Mouse (Mus musculus): ENCODE data around the gene Rgs14. TPM values are rescaled to one million over a fixed set of nuclear protein-coding genes. Genes with fewer than 3 reads are reported as not detected.

Rgs14 gene
- polyA plus RNA-seq (2012; rRNA removed): 4.9 and 5.9 TPM in 2 replicates

GRCm38 (mm10) chr13:55369531-55370114, at the start of gene Rgs14:
TSS of gene Rgs14 (plus strand) at chr13:55369732.

GRCm38 (mm10) chr13:55319931-55320533, 49.5 kb upstream of the Rgs14 start, which contains the start of gene Prelid1:
TSS of gene Prelid1 (plus strand) at chr13:55320500.

GRCm38 (mm10) chr13:55321434-55322129, 48.0 kb upstream of the Rgs14 start, which contains the start of gene Rab24:
TSS of gene Rab24 (minus strand) at chr13:55321946.

GRCm38 (mm10) chr13:55329683-55330566, 39.6 kb upstream of the Rgs14 start, which contains the start of gene Mxd3:
TSS of gene Mxd3 (minus strand) at chr13:55329823.

GRCm38 (mm10) chr13:55362453-55363060, 7.0 kb upstream of the Rgs14 start, which contains the start of gene Lman2:
TSS of gene Lman2 (minus strand) at chr13:55362783.

GRCm38 (mm10) chr13:55398088-55398487, 28.6 kb downstream of the Rgs14 start, which contains the start of gene Slc34a1:
TSS of gene Slc34a1 (plus strand) at chr13:55398187.

GRCm38 (mm10) chr13:55414743-55415380, 45.3 kb downstream of the Rgs14 start, which contains the start of gene Pfn3:
TSS of gene Pfn3 (minus strand) at chr13:55415232.

GRCm38 (mm10) chr13:55426613-55427012, 57.1 kb downstream of the Rgs14 start, which contains the start of gene F12:
TSS of gene F12 (minus strand) at chr13:55426793.

Other genes with a start within 250 kb of the Rgs14 start
- gene Gm17617, start 236.2 kb upstream of the Rgs14 start, polyA plus RNA-seq (2012; rRNA removed): not detected in 2 replicates
- gene Fgfr4, start 217.1 kb upstream of the Rgs14 start, polyA plus RNA-seq (2012; rRNA removed): 22.1 and 31.2 TPM in 2 replicates
- 10.7 and 13.2 TPM in 2 replicates for gene Nsd1, start 159.9 kb upstream of the Rgs14 start, polyA plus RNA-seq (2012; rRNA removed)
- gene Prelid1, start 49.2 kb upstream of the Rgs14 start, polyA plus RNA-seq (2012; rRNA removed): 566 and 652 TPM in 2 replicates
- gene Rab24, start 47.8 kb upstream of the Rgs14 start, polyA plus RNA-seq (2012; rRNA removed): 75.2 and 86.3 TPM in 2 replicates
- 10.4 and 11.5 TPM in 2 replicates for gene Mxd3, start 39.9 kb upstream of the Rgs14 start, polyA plus RNA-seq (2012; rRNA removed)
- 99.2 and 117 TPM in 2 replicates for gene Lman2, start 6.9 kb upstream of the Rgs14 start, polyA plus RNA-seq (2012; rRNA removed)
- gene Slc34a1, start 28.5 kb downstream of the Rgs14 start, polyA plus RNA-seq (2012; rRNA removed): 1.0 and 1.6 TPM in 2 replicates
- not detected in 2 replicates for gene Pfn3, start 45.5 kb downstream of the Rgs14 start, polyA plus RNA-seq (2012; rRNA removed)
- 0.40 and 0.46 TPM in 2 replicates for gene F12, start 57.1 kb downstream of the Rgs14 start, polyA plus RNA-seq (2012; rRNA removed)
- gene Grk6, start 75.3 kb downstream of the Rgs14 start, polyA plus RNA-seq (2012; rRNA removed): 66.0 and 66.1 TPM in 2 replicates
- gene Prr7, start 94.5 kb downstream of the Rgs14 start, polyA plus RNA-seq (2012; rRNA removed): 9.9 and 10.6 TPM in 2 replicates
- 36.7 and 36.9 TPM in 2 replicates for gene Dbn1, start 118.4 kb downstream of the Rgs14 start, polyA plus RNA-seq (2012; rRNA removed)
- 178 and 184 TPM in 2 replicates for gene Pdlim7, start 143.9 kb downstream of the Rgs14 start, polyA plus RNA-seq (2012; rRNA removed)
- gene Dok3, start 159.6 kb downstream of the Rgs14 start, polyA plus RNA-seq (2012; rRNA removed): 16.3 and 16.8 TPM in 2 replicates
- gene Ddx41, start 166.9 kb downstream of the Rgs14 start, polyA plus RNA-seq (2012; rRNA removed): 66.3 and 71.4 TPM in 2 replicates
- gene Fam193b, start 201.4 kb downstream of the Rgs14 start, polyA plus RNA-seq (2012; rRNA removed): 87.1 and 98.0 TPM in 2 replicates
- gene Tmed9, start 204.0 kb downstream of the Rgs14 start, polyA plus RNA-seq (2012; rRNA removed): 65.8 and 80.9 TPM in 2 replicates
- 26.1 and 27.8 TPM in 2 replicates for gene B4galt7, start 230.2 kb downstream of the Rgs14 start, polyA plus RNA-seq (2012; rRNA removed)

Data from colon, adult 2 months (tissue).